Mouse (Mus musculus) olfactory bulb, adult 2 months (tissue): ENCODE data around the gene Ggt1.

Source experiments
- CTCF ChIP-seq: fragments of 200-500 bp; IDR thresholded peaks from 2 replicates; pipeline ENCODE4 v1.5.1; 2012; ENCODE audit warnings: low read depth, mild to moderate bottlenecking, low read length, moderate library complexity; ENCODE audit not compliant: insufficient read depth
- POLR2A ChIP-seq: fragments of 200-500 bp; IDR thresholded peaks from 2 replicates; pipeline ENCODE4 v1.6.1; 2012; ENCODE audit warnings: mild to moderate bottlenecking, low read depth, low read length, moderate library complexity; ENCODE audit not compliant: insufficient read depth

GRCm38 (mm10) chr10:75562596-75562995 is 1.2 kb downstream of the Ggt1 start:
- no peak for TF ChIP-seq POLR2A
- no peak for TF ChIP-seq CTCF
